Mouse (Mus musculus) left cerebral cortex, adult 9 months (tissue): ENCODE data around the gene Ddx4.

Source experiments
- DNase-seq, 2 experiments: peaks; one replicate each; pipeline ENCODE4 v3.0.0; 2022; ENCODE audit warnings: low spot score in 2 of 2

The Ddx4 gene

GRCm38 (mm10) chr13:112652205-112652604 is at the start of gene Ddx4:
Gene Ddx4 (minus strand): TSS chr13:112652475.
- DNase-seq = no peak

- no peak for DNase-seq
These were observed 49.0 kb upstream of the Ddx4 start for GRCm38 (mm10) chr13:112701256-112701655.

- DNase-seq = no peak
These were observed 43.4 kb upstream of the Ddx4 start for GRCm38 (mm10) chr13:112695526-112696240.

- DNase-seq = no peak
These were observed 40.7 kb upstream of the Ddx4 start for GRCm38 (mm10) chr13:112692870-112693553.

- no peak for DNase-seq
These were observed 33.9 kb upstream of the Ddx4 start for GRCm38 (mm10) chr13:112686155-112686554.

GRCm38 (mm10) chr13:112683970-112684369 is 31.7 kb upstream of the Ddx4 start:
- no peak for DNase-seq

- no peak for DNase-seq
These were observed 31.0 kb upstream of the Ddx4 start for GRCm38 (mm10) chr13:112683312-112683711.

- no peak for DNase-seq
These were observed 25.9 kb upstream of the Ddx4 start for GRCm38 (mm10) chr13:112678154-112678553.

GRCm38 (mm10) chr13:112673899-112674447 is 21.7 kb upstream of the Ddx4 start:
- DNase-seq = peak in 1 of 2 experiments; percentile 54

- DNase-seq = no peak
These were observed 20.5 kb upstream of the Ddx4 start for GRCm38 (mm10) chr13:112672797-112673196.

- no peak for DNase-seq
These were observed 19.4 kb upstream of the Ddx4 start for GRCm38 (mm10) chr13:112671708-112672107.

- no peak for DNase-seq
These were observed 14.9 kb upstream of the Ddx4 start for GRCm38 (mm10) chr13:112667215-112667614.

- DNase-seq = no peak
These were observed 14.3 kb upstream of the Ddx4 start for GRCm38 (mm10) chr13:112666433-112667024.

- no peak for DNase-seq
These were observed 9.4 kb upstream of the Ddx4 start for GRCm38 (mm10) chr13:112661687-112662086.

GRCm38 (mm10) chr13:112660574-112661381 is 8.5 kb upstream of the Ddx4 start, which contains the start of gene Slc38a9:
Gene Slc38a9 (plus strand): TSS chr13:112660751.
- DNase-seq = peak; percentile 85 to 95

GRCm38 (mm10) chr13:112659986-112660573 is 7.8 kb upstream of the Ddx4 start:
- DNase-seq = no peak

- DNase-seq = no peak
These were observed 1.1 kb downstream of the Ddx4 start for GRCm38 (mm10) chr13:112651183-112651582.

- DNase-seq = no peak
These were observed 6.6 kb downstream of the Ddx4 start for GRCm38 (mm10) chr13:112645529-112646186.

GRCm38 (mm10) chr13:112644996-112645395 is 7.3 kb downstream of the Ddx4 start:
- DNase-seq = no peak

- DNase-seq = no peak
These were observed 9.4 kb downstream of the Ddx4 start for GRCm38 (mm10) chr13:112642897-112643296.

GRCm38 (mm10) chr13:112639111-112639510 is 13.2 kb downstream of the Ddx4 start:
- no peak for DNase-seq
